Mouse (Mus musculus) megakaryocyte-erythroid progenitor cell, adult 5-6 weeks (primary cell): Measurements from ENCODE around the gene Nrm. TPM values are rescaled to one million over a fixed set of nuclear protein-coding genes. Genes with fewer than 3 reads are reported as not detected.

Experiments
- ATAC-seq: replicated peaks from 2 replicates; pipeline ENCODE4 v1.8.0; 2016; ENCODE audit warnings: mild to moderate bottlenecking, inconsistent platforms; ENCODE audit not compliant: severe bottlenecking, poor library complexity, low FRiP score, low TSS enrichment
- total RNA-seq, 2 experiments: library from RNA; stranded (forward) in 1 of 2; stranded (reverse) in 1 of 2; fragments of 200-1000, 215-1000 nt in 1 of 2; fragments of >200 nt in 1 of 2; fragmentation: Nextera tagmentation in 1 of 2; gene quantifications; 2 replicates each; pipeline ENCODE4 v1.2.3; 2014 to 2017

Nrm gene
- total RNA-seq, 2 experiments from 2014 or later = 26.4 to 27.0 TPM

DNA sequence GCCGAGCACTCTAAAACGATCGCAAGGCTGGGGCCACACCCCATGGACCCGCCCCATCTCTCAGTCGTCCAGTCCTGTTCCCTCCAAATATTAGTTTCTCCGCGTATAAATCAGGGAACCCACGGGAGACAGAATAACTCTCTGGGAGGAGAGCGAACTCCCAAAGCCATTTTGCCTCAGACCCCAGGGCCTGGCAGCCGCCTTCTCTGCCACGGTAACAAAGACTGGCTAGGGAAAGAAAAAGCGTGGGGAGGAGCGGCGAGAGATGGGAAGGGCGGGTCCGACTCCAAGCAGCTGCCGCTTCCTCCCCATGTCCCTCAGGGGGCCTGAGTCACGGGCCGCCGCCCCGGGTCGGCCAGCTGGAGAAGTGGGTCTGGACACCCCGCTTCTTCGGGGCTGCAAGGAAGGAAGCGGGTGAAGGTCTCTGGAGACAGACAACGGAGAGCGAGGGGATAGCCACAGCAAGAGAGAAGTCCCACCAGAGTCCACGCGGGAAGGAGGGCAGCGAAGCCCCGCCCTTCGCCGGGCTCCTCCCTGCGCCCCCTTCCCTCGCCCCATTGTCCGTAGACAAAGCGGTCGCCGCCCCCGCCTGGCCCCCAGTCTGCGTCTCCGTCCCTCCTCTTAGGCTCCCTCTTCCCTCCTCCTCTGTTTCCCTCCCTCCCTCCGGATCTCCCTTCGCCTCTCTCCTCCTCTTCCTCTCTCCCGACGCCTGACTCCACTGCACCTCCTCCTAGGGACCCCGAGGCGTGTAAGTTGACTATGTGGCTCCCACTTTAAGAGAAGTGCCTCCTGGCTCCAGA is 4.6 kb downstream of the Nrm start, which contains the start of gene Ppp1r18:
Gene Ppp1r18 (plus strand): TSS at position 113 of the 800 bp plus-strand sequence.
- ATAC-seq = no peak

DNA sequence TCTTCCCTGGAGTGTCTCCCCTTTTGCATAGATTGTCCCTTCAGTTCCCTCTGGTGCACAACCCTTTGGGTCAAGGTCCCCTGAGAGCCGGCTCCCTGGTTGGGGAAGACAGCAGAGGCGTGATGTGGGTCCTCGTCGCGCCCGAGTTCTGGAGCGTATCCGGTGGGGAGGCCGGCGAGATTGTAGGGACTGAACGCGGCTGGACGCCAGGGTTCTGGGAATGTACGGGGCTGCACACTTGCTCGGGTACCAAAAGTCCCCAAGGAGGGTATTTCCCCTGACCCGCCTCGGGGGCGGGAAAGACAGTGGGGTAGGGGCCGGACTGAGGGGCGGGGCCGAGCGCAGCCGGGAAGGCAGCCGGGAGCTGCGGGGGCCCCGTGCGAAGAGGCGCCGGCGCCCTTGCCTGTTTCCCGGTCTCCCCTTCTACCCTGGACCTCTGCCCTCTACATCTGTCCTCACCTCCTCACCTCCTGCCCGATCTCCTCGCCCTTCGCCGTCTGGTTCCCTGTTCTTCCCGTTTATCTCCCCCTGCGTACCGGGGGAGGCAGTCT is 5.2 kb downstream of the Nrm start:
- ATAC-seq = no peak

DNA sequence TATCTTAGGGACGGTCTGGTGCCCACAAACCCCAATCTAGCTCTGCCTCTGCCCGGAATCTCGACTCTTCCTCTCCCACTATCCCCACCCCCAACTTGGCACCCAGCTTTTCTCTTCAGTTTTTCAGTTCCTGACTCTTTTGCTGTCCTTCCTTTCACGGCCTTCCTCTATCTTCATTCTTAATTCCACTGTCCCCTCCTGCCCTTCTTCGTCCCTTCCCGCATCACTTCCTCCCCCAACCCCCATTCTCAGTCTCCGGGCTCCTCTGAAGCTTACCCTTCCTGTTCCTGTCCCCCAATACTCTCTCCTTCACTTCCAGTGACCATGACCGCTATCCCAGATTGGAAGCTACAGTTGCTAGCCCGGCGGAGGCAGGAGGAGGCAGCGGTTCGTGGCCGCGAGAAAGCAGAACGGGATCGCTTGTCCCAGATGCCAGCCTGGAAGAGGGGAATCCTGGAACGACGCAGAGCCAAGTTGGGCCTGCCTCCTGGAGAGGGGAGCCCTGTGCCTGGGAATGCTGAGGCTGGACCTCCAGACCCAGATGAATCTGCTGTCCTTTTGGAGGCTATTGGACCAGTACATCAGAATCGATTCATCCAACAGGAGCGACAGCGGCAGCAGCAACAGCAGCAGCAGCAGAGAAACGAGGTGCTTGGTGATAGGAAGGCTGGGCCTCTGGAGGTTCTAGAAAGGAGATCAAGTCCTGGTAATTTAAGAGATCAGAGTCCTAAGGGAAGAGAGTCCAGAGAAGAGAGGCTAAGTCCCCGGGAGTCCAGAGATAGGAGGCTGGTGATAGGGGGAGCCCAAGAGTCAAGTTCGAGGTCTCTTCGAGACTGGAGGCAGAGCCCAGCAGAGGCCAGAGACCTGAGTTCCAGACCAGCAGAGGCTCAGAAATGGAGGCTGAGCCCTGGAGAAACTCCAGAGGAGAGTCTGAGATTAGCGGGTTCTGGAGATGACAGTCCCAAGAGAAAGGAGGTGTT is 6.1 kb downstream of the Nrm start:
- no peak for ATAC-seq

DNA sequence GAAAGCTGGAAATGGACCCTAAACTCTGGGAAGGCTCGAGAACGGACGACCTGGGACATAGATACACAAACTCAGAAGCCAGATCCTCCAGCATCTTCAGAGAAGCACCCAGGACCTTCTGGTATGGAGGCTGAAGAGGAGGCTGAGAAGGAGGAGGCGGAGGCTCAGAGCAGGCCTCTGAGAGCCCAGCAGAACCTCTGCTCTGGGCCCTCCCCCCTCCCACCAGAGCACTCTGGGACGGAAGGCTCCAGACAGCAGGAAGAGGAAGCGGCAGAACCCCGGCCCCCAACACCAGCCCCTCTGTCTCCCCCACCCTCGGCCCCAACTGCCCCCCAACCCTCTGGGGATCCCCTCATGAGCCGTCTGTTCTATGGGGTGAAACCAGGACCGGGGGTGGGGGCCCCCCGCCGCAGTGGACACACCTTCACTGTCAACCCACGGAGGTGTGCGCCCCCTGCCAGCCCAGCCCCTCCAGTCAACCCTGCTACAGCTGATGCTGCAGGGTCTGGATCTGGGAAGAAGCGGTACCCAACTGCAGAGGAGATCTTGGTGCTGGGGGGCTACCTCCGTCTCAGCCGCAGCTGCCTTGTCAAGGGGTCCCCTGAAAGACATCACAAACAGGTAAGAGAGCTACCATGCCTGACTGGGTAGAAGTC is 7.2 kb downstream of the Nrm start:
- no peak for ATAC-seq

DNA sequence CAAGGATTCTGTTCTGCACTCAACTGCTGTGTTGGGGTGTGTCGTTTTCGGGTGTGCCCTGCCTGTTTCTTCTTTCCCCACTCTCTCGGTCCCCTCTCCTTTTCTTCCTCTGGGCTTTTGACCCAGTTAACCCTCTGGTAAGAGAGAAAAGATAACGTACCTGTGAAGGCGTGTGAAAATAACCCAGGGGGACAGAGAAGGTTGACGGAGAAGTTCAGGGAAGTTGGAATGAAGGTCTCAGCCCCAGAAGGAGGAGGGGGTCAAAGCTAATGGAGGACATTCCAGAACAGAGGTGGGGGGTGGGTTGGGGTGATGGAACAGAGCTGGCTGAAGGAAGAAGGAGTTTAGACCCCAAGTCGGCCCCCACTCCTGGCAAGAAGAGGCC is 7.8 kb downstream of the Nrm start:
- no peak for ATAC-seq

DNA sequence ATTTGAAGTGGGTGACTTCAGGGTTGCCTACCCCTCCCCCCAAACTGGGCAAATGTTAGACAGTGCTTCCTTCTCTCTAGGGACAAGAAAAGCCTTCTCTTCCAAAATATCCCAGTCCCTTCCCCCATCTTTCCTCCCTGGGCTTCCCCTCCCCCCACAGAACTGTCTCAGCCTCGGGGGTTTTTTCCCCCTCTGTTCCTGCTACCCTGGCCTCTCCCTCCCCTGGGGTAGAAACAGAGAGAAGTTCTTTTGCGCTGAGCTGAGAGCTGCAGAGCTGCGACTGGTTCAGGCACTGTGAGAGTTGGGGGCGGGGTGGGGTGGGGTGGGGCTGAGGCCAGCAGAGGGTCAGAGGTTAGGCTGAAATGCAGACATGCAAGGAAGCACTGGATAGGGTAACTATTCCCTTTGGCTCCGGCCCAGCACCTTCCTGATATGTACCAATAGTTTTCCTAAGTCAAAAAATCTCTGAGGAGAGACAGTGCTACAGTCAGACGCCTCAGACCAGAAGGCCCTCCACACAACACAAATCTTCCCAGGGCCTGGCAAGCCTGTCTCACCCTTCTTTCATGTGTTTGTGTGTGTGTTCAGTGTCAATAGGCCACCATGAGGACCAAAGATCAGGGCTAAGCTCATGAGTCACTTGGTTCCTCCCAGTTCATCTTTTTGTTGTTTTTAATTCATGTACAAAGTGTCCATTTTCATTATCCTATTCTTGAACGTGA is 8.4 kb downstream of the Nrm start:
- ATAC-seq = no peak

DNA sequence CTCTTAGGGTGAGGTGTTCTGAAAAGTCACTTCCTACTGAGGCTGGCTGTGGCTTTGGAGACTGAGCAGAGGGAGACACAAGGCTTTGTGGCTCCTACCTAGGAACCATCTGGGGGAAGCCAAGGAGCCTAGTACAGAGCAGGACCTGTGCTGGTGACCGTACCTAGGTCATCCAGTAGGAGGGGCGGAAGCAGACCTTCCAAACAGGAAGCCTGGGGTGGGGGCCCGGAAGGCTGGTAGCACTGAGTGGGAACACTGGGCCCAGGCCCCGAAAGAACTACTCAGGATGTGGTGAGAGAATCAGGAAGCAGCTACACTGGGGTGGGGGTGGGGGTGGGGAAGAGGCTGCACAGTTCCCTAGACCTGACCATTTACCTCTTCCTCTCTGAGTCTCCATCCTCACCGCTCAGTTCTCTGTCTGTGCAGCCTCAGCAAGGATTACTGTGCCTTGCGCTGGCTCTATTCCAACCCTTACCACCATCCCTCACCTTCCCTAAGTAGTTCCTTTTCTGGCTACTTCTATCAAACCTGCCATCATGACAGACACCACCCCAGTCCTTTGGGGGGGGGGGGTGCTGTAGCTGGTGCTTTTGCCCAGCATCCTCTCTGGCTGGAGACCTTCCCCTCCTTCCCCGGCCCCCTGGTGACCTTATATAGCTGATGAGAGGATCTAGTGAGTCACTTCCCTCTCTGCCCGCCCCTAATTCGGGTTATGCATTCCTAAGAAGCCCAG is 9.2 kb downstream of the Nrm start:
- ATAC-seq = no peak

DNA sequence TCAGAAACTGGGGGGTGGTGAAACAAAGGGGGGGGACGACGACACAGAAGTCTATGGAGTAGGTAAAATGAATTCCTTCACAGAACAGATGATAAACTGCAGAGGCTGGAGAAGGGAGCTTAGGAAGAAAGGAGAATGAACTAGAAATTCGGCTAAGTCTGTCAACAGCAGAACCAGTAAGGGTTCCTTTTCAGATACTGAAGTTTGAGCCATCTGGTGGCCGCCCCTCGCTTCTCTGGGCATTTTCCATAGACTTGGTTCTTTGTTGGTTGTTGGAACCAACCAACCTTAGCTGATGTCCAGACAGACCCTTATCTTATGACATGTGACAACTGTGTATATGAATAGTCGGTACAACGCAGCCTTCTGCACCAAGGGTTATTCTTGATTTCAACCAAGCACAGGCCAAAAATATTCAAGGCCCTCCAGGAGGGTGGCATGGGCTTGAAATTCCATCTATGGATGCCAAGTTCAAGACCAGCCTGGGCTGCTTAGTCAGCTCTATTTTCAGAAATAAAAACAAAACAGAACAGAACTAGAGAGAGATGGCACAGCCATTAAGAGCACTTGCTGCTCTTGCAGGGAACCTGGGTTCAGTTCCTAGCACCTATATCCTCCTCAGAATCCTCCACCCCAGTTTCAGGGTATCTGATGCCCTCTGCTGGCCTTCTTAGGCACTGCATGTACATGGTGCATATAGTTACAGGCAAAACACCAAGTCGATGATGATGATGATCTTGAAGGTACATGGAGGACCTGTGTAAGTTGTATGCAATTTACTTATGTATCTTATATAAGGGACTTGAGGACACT is 10.0 kb downstream of the Nrm start:
- ATAC-seq = no peak

DNA sequence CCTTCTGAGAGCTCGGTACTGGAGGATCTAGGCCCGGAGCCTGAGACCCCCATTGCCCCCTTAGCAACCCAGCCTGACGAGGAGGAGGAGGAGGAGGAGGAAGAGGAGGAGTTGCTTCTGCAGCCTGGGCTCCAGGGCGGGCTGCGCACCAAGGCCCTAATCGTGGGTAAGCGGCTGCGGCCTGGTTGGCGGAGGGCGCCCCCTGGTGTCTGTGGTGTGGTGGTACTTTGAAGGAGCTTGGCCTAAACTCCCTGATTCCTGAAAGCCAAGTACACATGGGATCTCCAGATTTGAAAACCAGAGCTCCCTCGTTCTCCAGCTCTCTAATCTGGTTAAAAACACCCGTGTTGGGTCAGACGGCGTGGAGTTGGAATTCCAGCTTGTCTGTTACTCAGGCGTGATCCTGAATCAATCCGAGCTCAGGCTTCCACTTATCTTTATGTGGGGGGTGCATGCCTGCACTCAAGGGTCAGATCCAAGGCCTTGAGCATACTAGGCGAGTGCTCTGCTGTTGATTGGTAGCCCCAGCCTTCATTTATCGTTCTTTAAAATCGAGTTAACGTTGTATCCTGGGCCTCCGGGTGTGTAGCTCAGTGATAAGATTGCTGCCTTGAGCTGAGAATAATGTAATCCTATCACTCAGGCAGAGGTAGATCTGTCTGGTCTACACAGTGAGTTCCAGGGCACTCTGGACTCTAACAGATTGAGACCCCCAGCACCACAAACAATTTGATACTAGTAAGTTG is 12.8 kb downstream of the Nrm start:
- ATAC-seq = peak; percentile 80

DNA sequence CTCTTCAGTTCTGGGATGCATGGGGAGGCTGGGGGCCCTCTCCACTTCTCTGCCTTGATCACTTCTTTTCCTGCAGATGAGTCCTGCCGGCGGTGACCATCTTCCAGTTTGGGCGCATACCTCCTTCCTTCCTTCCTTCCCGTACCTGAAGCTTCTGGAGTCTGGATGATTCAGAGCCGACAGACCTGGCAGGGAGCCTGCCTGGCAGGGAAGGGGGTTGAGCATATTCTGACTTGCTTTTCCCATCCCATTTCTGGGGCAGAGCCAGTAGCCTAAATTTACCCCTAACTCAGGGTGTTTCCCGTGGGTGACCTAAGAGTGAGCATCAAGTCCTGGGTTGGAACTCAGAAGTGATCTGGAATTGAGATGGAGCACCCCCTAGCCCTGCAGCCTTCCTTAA is 13.6 kb downstream of the Nrm start:
- no peak for ATAC-seq

DNA sequence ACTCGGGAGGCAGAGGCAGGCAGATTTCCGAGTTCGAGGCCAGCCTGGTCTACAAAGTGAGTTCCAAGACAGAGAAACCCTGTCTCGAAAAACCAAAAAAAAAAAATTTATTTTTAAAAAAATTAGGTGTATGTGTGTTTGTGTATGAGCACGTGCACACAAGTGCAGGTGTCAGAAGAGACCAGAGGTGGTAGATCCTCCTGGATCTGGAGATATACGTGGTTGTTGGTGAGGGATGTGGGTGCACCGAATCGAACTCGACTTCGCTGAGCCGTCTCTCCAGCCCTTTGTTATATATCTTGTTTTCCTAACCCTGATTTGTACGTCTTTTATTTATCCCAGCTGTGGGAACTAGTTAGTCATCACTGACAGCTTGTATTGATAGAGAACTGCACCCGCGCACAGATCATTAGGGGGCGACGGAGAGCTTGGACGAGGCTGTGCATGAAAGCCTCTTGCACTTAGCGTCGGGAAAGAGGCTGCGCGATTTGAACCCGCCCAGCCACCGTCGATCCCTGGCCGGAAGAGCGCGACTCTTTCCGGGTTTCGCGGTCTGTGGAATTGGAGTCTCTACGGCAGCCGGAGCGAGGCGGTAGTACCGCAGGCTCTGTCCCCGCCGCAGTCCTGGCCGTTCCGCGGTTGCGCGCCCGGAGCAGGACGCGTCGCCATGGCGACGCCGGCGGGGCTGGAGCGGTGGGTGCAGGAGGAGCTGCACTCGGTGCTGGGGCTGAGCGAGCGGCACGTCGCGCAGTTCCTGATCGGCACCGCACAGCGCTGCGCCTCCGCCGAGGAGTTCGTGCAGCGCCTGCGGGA is 18.3 kb downstream of the Nrm start, which contains the start of gene Dhx16:
Gene Dhx16 (plus strand): TSS at position 575 of the 813 bp plus-strand sequence.
- ATAC-seq = peak; percentile 94

DNA sequence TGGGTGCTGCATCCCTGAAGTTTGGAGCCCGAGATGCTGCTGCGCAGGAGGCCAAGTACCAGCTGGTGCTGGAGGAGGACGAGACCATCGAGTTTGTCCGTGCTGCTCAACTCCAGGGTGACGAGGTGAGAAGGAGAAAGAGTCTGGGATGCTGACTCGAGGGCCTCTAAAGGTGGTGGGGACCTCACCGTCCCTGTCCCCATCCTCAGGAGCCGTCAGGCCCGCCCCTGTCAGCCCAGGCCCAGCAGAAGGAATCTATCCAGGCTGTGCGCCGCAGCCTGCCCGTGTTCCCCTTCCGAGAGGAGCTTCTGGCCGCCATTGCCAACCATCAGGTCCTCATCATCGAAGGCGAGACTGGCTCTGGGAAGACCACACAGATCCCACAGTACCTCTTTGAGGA is 21.8 kb downstream of the Nrm start:
- no peak for ATAC-seq

DNA sequence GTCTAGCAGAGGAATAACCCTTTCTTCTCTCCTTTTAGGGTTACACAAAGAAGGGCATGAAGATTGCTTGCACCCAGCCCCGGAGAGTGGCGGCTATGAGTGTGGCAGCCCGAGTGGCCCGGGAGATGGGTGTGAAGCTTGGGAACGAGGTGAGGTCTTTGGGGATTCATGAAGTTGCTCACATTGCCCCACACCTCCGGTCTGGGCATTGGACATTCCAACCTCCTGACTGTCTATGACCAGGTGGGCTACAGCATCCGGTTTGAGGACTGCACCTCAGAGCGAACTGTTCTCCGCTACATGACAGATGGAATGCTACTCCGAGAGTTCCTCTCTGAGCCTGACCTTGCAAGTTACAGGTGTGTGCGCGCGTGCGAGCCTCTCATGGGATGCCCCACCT is 22.7 kb downstream of the Nrm start:
- ATAC-seq = no peak

DNA sequence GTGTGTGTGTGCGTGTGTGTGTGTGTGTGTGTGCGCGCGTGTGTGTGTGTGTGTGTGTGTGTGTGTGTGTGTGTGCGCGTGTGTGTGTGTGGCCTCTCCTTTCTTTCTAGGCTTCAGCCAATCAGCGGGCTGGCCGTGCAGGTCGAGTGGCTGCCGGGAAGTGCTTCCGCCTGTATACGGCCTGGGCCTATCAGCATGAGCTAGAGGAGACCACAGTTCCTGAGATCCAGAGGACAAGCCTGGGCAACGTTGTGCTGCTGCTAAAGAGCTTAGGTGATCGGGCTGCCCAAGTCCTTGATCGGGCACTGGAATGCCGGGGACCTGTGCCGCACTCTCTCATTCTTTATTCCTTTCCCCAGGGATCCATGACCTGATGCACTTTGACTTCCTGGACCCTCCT is 26.6 kb downstream of the Nrm start:
- no peak for ATAC-seq

DNA sequence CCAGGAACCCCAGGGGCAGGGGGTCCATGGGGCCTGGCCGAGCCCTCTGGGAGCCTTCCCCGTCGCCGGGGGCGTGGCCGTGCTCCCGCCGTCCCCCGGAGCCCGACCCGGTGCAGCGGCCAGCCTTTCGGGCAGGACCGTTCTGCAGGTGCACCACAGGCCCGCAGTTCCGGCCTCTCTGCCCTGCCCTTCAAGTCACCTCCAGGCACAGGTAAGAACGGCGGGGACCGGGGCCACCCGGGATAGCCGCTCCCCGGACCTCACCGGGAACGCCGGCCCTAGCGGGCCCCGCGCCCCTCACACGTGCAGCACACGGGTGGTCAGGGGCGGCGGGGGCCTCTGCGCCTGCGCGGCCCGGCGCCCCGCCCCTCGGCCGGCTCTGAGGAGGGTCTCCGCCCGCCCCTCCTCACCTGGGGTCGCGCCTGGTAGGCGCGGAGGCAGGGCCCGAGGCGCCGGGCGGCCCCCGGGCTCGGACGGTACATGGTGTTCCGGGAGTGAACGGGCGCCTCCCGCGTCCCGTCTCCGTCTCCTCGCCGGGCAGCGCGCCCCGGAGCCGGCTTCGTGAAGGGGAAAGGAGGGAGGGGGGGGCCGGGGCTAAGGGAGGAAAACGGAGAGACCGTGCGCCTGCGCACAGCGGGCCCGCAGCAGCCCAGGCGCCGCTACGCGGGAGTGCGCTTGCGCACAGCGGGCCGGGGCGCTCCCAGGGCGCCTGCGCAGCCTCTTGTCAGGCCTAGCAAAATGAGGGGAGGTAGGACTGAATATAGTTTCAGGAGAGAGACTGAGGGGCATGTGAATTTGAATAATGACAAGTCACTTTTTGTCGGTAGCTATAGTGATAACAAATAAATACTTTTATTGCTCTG is 35.9 kb downstream of the Nrm start, which contains the start of gene 2310061I04Rik:
Gene 2310061I04Rik (minus strand): TSS at position 651 of the 863 bp plus-strand sequence.
- peak; percentile 51 for ATAC-seq
